Mouse (Mus musculus) midbrain, embryonic 13.5 days (tissue): ENCODE data around the gene Cggbp1. TPM values are rescaled to one million over a fixed set of nuclear protein-coding genes. Genes with fewer than 3 reads are reported as not detected.

ENCODE experiments used
- ATAC-seq: fragments of 200-750 bp; cut with Nextera tagmentation; 2 replicates; pipeline ENCODE4 v1.8.0; 2017; ENCODE audit warnings: mild to moderate bottlenecking, moderate TSS enrichment, moderate library complexity
- H3K27ac ChIP-seq: fragments of 300-500 bp; sonication (generic); 2 replicates; pipeline ENCODE4 v1.5.1; 2015; ENCODE audit warnings: inconsistent platforms, mild to moderate bottlenecking, moderate library complexity
- H3K27me3 ChIP-seq: fragments of 300-500 bp; sonication (generic); 2 replicates; pipeline ENCODE4 v1.6.1; 2015; ENCODE audit warnings: mild to moderate bottlenecking, inconsistent platforms
- H3K36me3 ChIP-seq: fragments of 300-500 bp; sonication (generic); 2 replicates; pipeline ENCODE4 v1.6.1; 2015; ENCODE audit warnings: mild to moderate bottlenecking, inconsistent platforms
- H3K4me1 ChIP-seq: fragments of 300-500 bp; sonication (generic); replicated peaks from 2 replicates; pipeline ENCODE4 v1.6.1; 2015; ENCODE audit warnings: inconsistent platforms
- H3K4me2 ChIP-seq: fragments of 300-500 bp; sonication (generic); replicated peaks from 2 replicates; pipeline ENCODE4 v1.6.1; 2015; ENCODE audit warnings: moderate library complexity, mild to moderate bottlenecking, inconsistent platforms
- H3K4me3 ChIP-seq: fragments of 300-500 bp; sonication (generic); replicated peaks from 2 replicates; pipeline ENCODE4 v1.5.1; 2015; ENCODE audit warnings: mild to moderate bottlenecking, inconsistent platforms
- H3K9ac ChIP-seq: fragments of 300-500 bp; sonication (generic); replicated peaks from 2 replicates; pipeline ENCODE4 v1.6.1; 2015; ENCODE audit warnings: mild to moderate bottlenecking, inconsistent platforms
- H3K9me3 ChIP-seq: fragments of 300-500 bp; sonication (generic); 2 replicates; pipeline ENCODE4 v1.6.1; 2016; ENCODE audit warnings: mild to moderate bottlenecking, inconsistent platforms
- WGBS: fragments of 180-500 bp; shearing (Covaris S2); methylation state at CpG from one replicate; pipeline ENCODE4 v1.1.7; 2015; 5-methylcytosine and 5-hydroxymethylcytosine counted together
- polyA plus RNA-seq: library from polyadenylated mRNA; unstranded; fragments of >200 nt; fragmentation: Nextera tagmentation; extraction: Ambion mirVana; gene quantifications from 2 replicates; pipeline ENCODE4 v1.2.1, GENCODE M21; 2015

Gene Cggbp1
- polyA plus RNA-seq, 1 experiment from 2014 or later = 78.9 TPM

DNA sequence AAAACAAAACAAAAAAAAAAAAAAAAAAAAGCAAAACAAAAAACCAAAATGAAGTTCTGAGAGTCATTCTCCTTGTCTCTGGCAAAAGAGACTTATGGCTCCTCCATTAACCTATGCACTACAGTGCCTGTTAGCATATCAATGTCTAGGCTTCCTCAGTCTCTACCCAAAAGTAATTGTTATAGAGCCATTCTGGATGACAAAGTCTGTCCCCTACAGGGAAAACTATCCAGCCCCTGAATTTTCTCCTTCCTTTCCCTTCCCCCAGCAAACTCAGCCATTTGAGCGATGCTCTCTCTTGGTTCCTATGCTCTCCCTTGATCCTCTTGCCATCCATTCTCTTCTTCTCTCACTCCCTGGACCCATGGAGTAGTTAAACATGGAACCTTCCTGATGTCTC lies 24.0 kb downstream of the Cggbp1 start:
- 87% methylated on average over 1 of the region's 1 CpGs for WGBS
- Histone ChIP-seq H3K4me3 (no peak overlapping the region), H3K27ac (no peak overlapping the region), H3K4me1 (peaks cover 2% of the 10 kb centered on the region), H3K9ac (no peak overlapping the region), H3K36me3 (no peaks in the 10 kb centered on the region), H3K9me3 (no peaks in the 10 kb centered on the region), H3K4me2 (no peak overlapping the region), H3K27me3 (no peaks in the 10 kb centered on the region)
- no peak for ATAC-seq

GRCm38 (mm10) chr16:64876631-64877265 lies 25.0 kb downstream of the Cggbp1 start:
- peaks cover 2% of the 10 kb centered on the region for H3K4me1 ChIP-seq
- H3K9me3 ChIP-seq = no peaks in the 10 kb centered on the region
- no peak overlapping the region for H3K4me2 ChIP-seq
- no peak overlapping the region for H3K27ac ChIP-seq
- H3K9ac ChIP-seq = no peak overlapping the region
- no peak overlapping the region for H3K4me3 ChIP-seq
- no peaks in the 10 kb centered on the region for H3K36me3 ChIP-seq
- H3K27me3 ChIP-seq = no peaks in the 10 kb centered on the region
- no peak for ATAC-seq
- 60% methylated on average over 4 of the region's 4 CpGs for WGBS

DNA sequence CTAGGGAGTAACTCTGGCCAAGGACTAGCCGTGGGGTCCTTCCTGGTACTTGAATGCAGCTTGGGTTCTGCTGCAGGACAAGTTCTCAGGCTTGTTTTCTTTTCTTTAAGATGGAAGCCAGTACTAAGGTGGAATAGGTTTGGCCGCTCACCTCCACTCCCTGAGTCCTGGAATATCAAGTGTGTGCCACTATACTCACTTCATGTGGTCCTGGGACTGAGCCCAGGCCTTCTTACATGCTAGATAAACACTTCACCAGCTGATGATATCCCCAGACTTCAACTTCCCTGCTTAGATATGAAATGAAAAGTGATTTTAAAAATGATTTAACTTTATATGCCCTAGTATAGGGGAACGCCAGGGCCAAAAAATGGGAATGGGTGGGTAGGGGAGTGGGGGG lies 25.5 kb downstream of the Cggbp1 start:
- no peaks in the 10 kb centered on the region for H3K27me3 ChIP-seq
- H3K4me2 ChIP-seq = no peak overlapping the region
- no peaks in the 10 kb centered on the region for H3K36me3 ChIP-seq
- WGBS = 92% methylated on average over 3 of the region's 3 CpGs
- no peak overlapping the region for H3K4me3 ChIP-seq
- H3K9ac ChIP-seq = no peak overlapping the region
- H3K27ac ChIP-seq = no peak overlapping the region
- ATAC-seq = no peak
- H3K4me1 ChIP-seq = peaks cover 2% of the 10 kb centered on the region
- H3K9me3 ChIP-seq = no peaks in the 10 kb centered on the region

GRCm38 (mm10) chr16:64878611-64879132 lies 26.9 kb downstream of the Cggbp1 start:
- H3K4me2 ChIP-seq = no peak overlapping the region
- no peak overlapping the region for H3K9ac ChIP-seq
- H3K36me3 ChIP-seq = no peaks in the 10 kb centered on the region
- no peak for ATAC-seq
- H3K9me3 ChIP-seq = no peaks in the 10 kb centered on the region
- no peaks in the 10 kb centered on the region for H3K27me3 ChIP-seq
- H3K27ac ChIP-seq = no peak overlapping the region
- peaks cover 2% of the 10 kb centered on the region; the same call in 1 of the 2 replicates for H3K4me1 ChIP-seq
- H3K4me3 ChIP-seq = no peak overlapping the region
- WGBS = 90% methylated on average over 3 of the region's 3 CpGs

DNA sequence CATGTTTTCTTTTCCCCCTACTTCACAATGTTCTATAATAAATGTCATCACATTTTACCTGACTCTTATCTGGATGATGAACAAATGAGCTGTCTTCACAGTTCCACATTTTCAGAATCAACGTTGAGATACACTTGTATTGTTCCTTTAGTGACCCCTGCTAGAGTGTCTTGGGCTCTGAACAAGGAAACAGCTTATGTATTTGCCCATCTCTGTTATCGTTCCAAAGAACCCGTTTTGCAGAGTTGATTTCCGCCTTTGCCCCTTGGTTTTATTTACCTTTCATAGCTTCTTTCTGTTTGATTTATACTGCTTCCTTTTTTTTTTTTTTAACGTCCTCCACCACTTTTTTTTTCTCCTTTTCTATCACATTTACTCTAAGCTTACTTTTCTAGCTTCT lies 27.9 kb downstream of the Cggbp1 start:
- Histone ChIP-seq H3K27ac (no peak overlapping the region), H3K27me3 (no peaks in the 10 kb centered on the region), H3K4me2 (no peak overlapping the region), H3K9me3 (no peaks in the 10 kb centered on the region), H3K4me3 (no peak overlapping the region), H3K4me1 (no peaks in the 10 kb centered on the region), H3K36me3 (no peaks in the 10 kb centered on the region), H3K9ac (no peak overlapping the region)
- WGBS = 85% methylated on average over 5 of the region's 5 CpGs
- ATAC-seq = no peak

DNA sequence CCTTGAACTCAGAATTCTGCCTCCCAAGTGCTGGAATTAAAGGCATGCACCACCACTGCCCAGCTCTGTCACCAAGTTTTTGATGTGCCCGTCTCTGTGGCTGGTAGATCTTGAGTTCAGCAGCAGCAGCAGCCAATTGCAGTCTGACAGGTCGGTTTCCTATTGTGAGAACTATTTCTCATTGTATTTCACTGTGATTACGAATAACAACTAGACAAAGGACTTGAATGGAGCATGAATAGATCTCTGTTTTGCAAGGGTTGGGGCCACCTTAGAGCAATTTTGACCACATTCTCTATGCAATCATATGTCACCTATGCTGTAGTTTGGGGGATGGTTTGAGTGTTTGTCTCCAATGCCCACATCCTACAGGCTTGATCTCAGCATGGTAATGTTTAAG lies 29.2 kb downstream of the Cggbp1 start:
- no peaks in the 10 kb centered on the region for H3K9me3 ChIP-seq
- no peaks in the 10 kb centered on the region for H3K27me3 ChIP-seq
- H3K36me3 ChIP-seq = no peaks in the 10 kb centered on the region
- no peak overlapping the region for H3K4me2 ChIP-seq
- H3K4me3 ChIP-seq = no peak overlapping the region
- no peak overlapping the region for H3K27ac ChIP-seq
- ATAC-seq = no peak
- 59% methylated on average over 3 of the region's 3 CpGs for WGBS
- H3K9ac ChIP-seq = no peak overlapping the region
- no peaks in the 10 kb centered on the region; the same call in 1 of the 2 replicates for H3K4me1 ChIP-seq

GRCm38 (mm10) chr16:64881442-64881841 lies 29.6 kb downstream of the Cggbp1 start:
- ATAC-seq = no peak
- Histone ChIP-seq H3K9ac (no peak overlapping the region), H3K4me2 (no peak overlapping the region), H3K27ac (no peak overlapping the region), H3K36me3 (no peaks in the 10 kb centered on the region), H3K27me3 (no peaks in the 10 kb centered on the region), H3K4me1 (no peaks in the 10 kb centered on the region; the same call in 1 of the 2 replicates), H3K4me3 (no peak overlapping the region), H3K9me3 (no peaks in the 10 kb centered on the region)
- WGBS = 81% methylated on average over 2 of the region's 2 CpGs

DNA sequence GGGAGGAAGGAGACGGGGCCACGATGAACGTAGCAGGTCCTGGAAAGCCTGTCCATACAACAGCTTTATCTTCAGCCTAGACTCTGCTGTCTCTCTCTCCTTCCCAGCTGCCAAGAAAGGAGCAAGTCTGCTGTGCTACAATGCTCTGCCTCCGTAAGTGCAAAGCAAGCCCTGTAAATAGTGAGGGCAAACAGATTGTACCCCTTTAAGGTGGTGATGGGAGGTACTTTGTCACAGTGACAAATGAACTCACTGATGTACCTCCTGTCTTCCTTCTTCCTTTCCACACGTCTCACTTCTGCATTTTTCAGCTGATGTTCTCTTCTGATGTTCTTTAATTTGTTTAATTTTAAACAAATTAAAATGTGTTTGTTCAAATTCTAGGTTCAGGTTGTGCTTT lies 32.1 kb downstream of the Cggbp1 start:
- ATAC-seq = no peak
- WGBS = 77% methylated on average over 5 of the region's 5 CpGs
- Histone ChIP-seq H3K4me3 (no peak overlapping the region), H3K27ac (no peak overlapping the region), H3K36me3 (no peaks in the 10 kb centered on the region), H3K9me3 (peaks cover 5% of the 10 kb centered on the region; the same call in 1 of the 2 replicates), H3K27me3 (no peaks in the 10 kb centered on the region), H3K4me2 (no peak overlapping the region), H3K4me1 (no peaks in the 10 kb centered on the region; the same call in 1 of the 2 replicates), H3K9ac (no peak overlapping the region)

- Histone ChIP-seq H3K4me1 (no peaks in the 10 kb centered on the region; the same call in 1 of the 2 replicates), H3K27me3 (no peaks in the 10 kb centered on the region), H3K36me3 (no peaks in the 10 kb centered on the region), H3K27ac (no peak overlapping the region), H3K4me3 (no peak overlapping the region), H3K9ac (no peak overlapping the region), H3K9me3 (peaks cover 9% of the 10 kb centered on the region; the same call in 1 of the 2 replicates), H3K4me2 (no peak overlapping the region)
- WGBS = 54% methylated on average over 3 of the region's 3 CpGs
- no peak for ATAC-seq
Measured at GRCm38 (mm10) chr16:64884420-64884838, 32.6 kb downstream of the Cggbp1 start.

DNA sequence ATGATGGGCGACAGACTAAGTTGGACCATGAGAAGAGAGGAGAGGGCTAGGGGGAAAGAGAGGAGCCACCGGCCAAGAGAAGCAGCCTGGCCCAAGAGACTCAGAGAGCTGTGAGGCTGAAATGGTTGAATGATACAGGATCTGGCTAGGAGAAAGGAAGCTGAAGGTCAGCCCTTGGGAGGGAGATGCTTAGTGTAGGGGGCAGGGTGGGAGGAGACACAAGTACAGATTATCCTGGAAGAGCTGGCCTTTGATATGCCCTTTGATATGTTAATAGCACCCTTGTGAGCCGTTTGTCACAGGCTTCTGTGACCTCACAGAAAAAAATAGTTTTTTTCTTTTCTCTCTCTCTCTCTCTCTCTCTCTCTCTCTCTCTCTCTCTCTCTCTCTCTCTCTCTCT lies 33.3 kb downstream of the Cggbp1 start:
- no peak overlapping the region for H3K9ac ChIP-seq
- no peaks in the 10 kb centered on the region for H3K36me3 ChIP-seq
- no peak overlapping the region for H3K4me2 ChIP-seq
- H3K27ac ChIP-seq = no peak overlapping the region
- no peaks in the 10 kb centered on the region; the same call in 1 of the 2 replicates for H3K4me1 ChIP-seq
- no peak for ATAC-seq
- no peaks in the 10 kb centered on the region for H3K27me3 ChIP-seq
- 15% methylated on average over 3 of the region's 3 CpGs for WGBS
- no peak overlapping the region for H3K4me3 ChIP-seq
- peaks cover 9% of the 10 kb centered on the region; the same call in 1 of the 2 replicates for H3K9me3 ChIP-seq

GRCm38 (mm10) chr16:64885547-64885946 lies 33.8 kb downstream of the Cggbp1 start:
- 34% methylated on average over 4 of the region's 4 CpGs for WGBS
- peaks cover 9% of the 10 kb centered on the region; the same call in 1 of the 2 replicates for H3K9me3 ChIP-seq
- no peak overlapping the region for H3K9ac ChIP-seq
- H3K27ac ChIP-seq = no peak overlapping the region
- no peaks in the 10 kb centered on the region for H3K36me3 ChIP-seq
- no peaks in the 10 kb centered on the region for H3K27me3 ChIP-seq
- no peak overlapping the region for H3K4me3 ChIP-seq
- no peak overlapping the region for H3K4me2 ChIP-seq
- no peak for ATAC-seq
- H3K4me1 ChIP-seq = no peaks in the 10 kb centered on the region; the same call in 1 of the 2 replicates

DNA sequence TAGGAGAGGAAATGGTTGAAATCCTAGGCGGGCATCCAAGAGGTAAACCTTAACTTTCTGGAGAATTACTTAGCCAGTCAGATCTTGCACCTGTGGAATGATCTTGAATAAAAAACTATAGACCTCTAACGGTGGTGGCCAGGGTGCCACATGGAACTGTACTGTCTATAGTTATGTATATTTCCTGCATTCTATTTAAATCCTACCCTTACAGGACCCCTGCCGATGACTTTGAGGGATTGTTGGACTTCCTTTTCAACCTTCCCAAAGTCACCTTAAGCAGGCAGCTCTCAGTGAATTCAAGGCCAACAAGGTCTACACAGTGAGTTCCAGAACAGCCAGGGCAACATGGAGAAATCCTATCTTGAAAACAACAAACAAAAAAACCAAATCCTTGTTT lies 37.7 kb downstream of the Cggbp1 start:
- Histone ChIP-seq H3K27ac (no peak overlapping the region), H3K36me3 (no peaks in the 10 kb centered on the region), H3K9ac (no peak overlapping the region), H3K4me3 (no peak overlapping the region), H3K4me2 (no peak overlapping the region), H3K4me1 (no peaks in the 10 kb centered on the region; the same call in 1 of the 2 replicates), H3K9me3 (peaks cover 9% of the 10 kb centered on the region; the same call in 1 of the 2 replicates), H3K27me3 (no peaks in the 10 kb centered on the region)
- 93% methylated on average over 3 of the region's 3 CpGs for WGBS
- ATAC-seq = no peak

DNA sequence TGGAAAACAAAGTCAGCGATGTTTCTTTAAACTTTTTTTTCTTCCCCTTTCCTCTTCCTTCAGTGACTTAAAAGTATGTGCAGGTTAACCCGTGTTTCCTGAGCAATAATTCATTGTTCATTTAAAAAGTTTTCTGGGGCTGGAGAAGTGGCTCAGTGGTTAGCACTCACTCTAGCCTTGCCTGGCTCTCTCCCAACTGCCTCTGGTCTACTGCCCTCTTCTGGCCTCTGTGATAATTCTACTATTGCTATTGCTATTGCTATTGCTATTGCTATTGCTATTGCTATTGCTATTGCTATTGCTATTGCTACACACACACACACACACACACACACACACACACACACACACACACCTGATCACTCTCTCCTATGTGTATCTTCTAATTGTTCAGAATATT lies 47.3 kb downstream of the Cggbp1 start:
- Histone ChIP-seq H3K4me2 (no peak overlapping the region), H3K4me1 (no peaks in the 10 kb centered on the region), H3K9me3 (no peaks in the 10 kb centered on the region), H3K4me3 (no peak overlapping the region), H3K36me3 (no peaks in the 10 kb centered on the region), H3K9ac (no peak overlapping the region), H3K27ac (no peak overlapping the region), H3K27me3 (no peaks in the 10 kb centered on the region)
- ATAC-seq = no peak
- 80% methylated on average over 2 of the region's 2 CpGs for WGBS
